Mouse (Mus musculus): Measurements from ENCODE around the gene Ikzf2. TPM values are rescaled to one million over a fixed set of nuclear protein-coding genes. Genes with fewer than 3 reads are reported as not detected.

The Ikzf2 gene
- polyA plus RNA-seq, 1 experiment from 2014 or later = 4.3 TPM

DNA sequence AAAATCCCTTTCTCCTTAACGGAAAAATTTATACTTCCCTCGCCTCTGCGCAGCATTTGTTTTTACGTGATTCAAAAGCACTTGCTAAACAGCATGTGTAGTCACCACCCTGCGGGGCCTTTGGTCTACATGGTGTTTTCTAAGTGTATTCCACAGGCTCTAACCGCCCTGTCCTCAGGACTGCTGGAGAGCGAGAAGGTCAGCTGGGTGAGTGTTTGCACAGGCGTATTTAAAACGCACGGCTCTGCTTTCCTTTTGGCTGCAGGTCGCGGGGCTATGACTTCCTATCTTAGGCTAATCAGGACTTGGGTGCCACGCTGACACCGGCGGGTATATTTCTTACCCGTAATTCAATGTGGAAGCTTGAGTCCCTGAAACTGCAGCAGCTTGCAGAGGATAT is 30.1 kb downstream of the Ikzf2 start:
- Histone ChIP-seq H3K4me1 (replicated peaks) (peaks cover 12% of the 10 kb centered on the region), H3K4me2 (peak overlapping the region; percentile 23; the same call in 1 of the 2 replicates), H3K36me3 (no peaks in the 10 kb centered on the region), H3K27me3 (no peaks in the 10 kb centered on the region), H3K9ac (no peak overlapping the region), H3K4me3 (no peak overlapping the region), H3K27ac (no peak overlapping the region), H3K9me3 (no peaks in the 10 kb centered on the region)
- no peak for ATAC-seq (ENCODE audit: low FRiP score)
- WGBS = 31% methylated on average over 16 of the region's 16 CpGs

DNA sequence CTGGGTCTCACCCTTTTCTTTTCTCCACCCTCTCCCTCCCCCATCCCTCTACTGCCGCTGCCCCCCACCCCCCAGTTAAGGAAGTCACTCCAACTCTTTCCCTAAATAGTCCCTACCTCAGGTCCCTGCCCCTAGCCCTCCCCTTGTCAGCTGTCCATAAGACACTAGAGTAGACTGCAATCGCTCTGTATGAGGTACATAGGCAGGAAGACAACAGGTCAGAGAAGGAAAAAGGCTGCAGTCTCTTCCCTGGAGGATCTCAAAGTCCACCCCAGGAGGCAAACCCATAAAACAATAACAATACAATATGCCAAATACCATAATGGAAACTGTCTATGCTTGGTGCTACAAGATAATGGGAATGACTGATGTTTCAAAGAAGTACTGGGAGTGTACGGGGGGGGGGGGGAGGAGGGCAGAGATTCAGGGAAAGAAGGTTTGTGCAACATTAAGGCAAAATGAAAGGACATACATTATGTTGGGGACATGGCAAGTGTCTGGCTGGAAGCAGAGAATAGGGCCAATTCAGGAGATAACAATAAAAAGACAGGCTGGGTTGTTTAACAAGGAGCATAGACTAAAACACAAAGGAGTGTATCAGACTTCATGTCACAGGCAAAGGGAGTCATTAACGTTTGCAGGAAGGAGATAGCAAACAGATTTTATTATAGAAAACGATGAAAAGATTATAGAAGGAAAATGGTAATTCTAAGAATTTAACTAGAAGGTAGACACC is 30.8 kb downstream of the Ikzf2 start:
- ATAC-seq (ENCODE audit: low FRiP score) = no peak
- WGBS = 25% methylated on average over 5 of the region's 5 CpGs

DNA sequence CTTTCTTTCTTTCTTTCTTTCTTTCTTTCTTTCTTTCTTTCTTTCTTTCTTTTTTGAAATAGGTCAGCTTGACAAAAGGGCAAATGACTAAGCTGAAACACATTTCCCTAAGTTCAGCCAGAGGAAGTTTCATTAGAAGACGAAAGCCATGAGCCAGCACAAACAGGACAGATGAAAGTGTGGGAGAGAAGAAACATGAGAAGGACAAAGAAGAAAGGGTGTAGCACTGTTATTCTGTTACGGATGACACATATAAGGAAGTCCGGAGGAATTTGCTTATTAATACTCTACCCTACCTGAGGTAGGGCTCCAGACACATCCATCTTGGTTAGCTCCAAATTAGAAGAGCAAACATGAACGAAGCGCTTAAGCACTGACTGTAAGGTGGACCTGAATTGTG is 31.7 kb downstream of the Ikzf2 start:
- 92% methylated on average over 5 of the region's 5 CpGs for WGBS

More for the DNA sequence above, 30.8 kb downstream of the Ikzf2 start:
- H3K9me3 ChIP-seq = no peaks in the 10 kb centered on the region
- peaks cover 12% of the 10 kb centered on the region for H3K4me1 ChIP-seq (replicated peaks)
- H3K4me2 ChIP-seq = no peak overlapping the region
- H3K27me3 ChIP-seq = no peaks in the 10 kb centered on the region
- no peak overlapping the region for H3K9ac ChIP-seq
- H3K4me3 ChIP-seq = no peak overlapping the region
- no peaks in the 10 kb centered on the region for H3K36me3 ChIP-seq
- H3K27ac ChIP-seq = no peak overlapping the region

DNA sequence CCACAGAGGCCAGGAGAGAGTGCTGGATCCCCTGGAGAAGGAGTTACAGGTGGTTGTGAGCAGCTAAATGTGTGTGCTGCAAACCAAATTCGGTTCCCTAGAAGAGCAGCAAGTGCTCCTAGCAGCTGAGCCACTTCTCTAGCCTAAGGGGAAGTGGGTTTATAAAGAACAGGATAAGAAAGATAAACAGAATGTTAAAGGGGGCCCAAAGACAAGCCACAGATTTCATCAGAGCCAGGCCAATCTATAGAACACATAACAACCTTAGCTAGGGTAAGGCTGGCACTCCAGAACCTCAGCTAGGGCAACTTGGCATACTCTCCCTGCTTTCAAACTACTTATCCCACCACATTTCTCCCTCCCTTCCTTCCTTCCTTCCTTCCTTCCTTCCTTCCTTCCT is 32.1 kb downstream of the Ikzf2 start:
- Histone ChIP-seq H3K4me3 (no peak overlapping the region), H3K36me3 (no peaks in the 10 kb centered on the region), H3K4me2 (no peak overlapping the region), H3K9ac (no peak overlapping the region), H3K27me3 (no peaks in the 10 kb centered on the region), H3K27ac (no peak overlapping the region), H3K9me3 (no peaks in the 10 kb centered on the region), H3K4me1 (replicated peaks) (peaks cover 12% of the 10 kb centered on the region)
- WGBS = 92% methylated on average over 1 of the region's 1 CpGs
- ATAC-seq (ENCODE audit: low FRiP score) = no peak

More for the DNA sequence above, 31.7 kb downstream of the Ikzf2 start:
- H3K27ac ChIP-seq = no peak overlapping the region
- no peak overlapping the region for H3K4me3 ChIP-seq
- no peak for ATAC-seq (ENCODE audit: low FRiP score)
- no peaks in the 10 kb centered on the region for H3K9me3 ChIP-seq
- H3K9ac ChIP-seq = no peak overlapping the region
- peaks cover 12% of the 10 kb centered on the region for H3K4me1 ChIP-seq (replicated peaks)
- H3K36me3 ChIP-seq = no peaks in the 10 kb centered on the region
- H3K4me2 ChIP-seq = no peak overlapping the region
- no peaks in the 10 kb centered on the region for H3K27me3 ChIP-seq

DNA sequence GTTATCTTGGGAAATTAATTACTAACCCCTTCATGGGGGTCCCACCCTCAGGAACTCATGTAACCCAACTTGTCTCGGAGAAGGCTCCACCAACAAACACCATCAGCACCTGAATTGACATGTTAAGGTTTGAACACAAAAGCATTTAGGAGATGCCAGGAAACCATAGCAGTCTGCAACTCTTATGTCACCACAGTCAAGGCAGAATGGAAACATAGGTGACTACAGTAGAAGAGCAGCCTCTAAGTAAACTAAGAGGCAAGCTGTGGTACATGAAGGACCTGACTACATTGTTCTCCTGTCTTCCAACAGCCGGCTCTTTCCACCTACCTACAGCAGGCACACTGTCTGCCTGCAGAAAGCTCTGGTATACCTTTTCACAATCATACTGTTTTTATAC is 33.6 kb downstream of the Ikzf2 start:
- no peaks in the 10 kb centered on the region for H3K36me3 ChIP-seq
- H3K4me1 ChIP-seq (replicated peaks) = peaks cover 12% of the 10 kb centered on the region
- no peaks in the 10 kb centered on the region for H3K9me3 ChIP-seq
- WGBS = 86% methylated on average over 2 of the region's 2 CpGs
- no peaks in the 10 kb centered on the region for H3K27me3 ChIP-seq
- no peak for ATAC-seq (ENCODE audit: low FRiP score)
- no peak overlapping the region for H3K9ac ChIP-seq
- H3K4me2 ChIP-seq = no peak overlapping the region
- H3K4me3 ChIP-seq = no peak overlapping the region
- no peak overlapping the region for H3K27ac ChIP-seq

DNA sequence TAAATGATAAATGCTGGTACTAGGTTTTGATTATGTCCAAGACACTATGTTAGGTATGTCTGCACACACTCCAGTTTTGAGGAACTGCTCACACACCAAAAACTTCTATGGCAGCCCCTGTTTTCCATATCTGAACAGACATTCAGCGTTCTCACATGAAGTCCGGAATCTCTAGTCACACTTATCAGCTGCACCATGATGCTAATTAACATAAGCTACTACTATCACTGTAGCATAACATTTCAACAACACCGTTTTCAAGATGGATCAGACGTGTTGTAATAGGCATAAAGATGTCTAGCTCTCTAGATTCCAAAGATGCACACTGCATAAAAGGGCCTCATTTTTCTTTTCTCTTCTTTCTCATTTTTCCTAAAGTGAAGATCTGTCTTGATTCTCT is 43.9 kb downstream of the Ikzf2 start:
- Histone ChIP-seq H3K36me3 (no peaks in the 10 kb centered on the region), H3K4me1 (replicated peaks) (no peaks in the 10 kb centered on the region), H3K9me3 (no peaks in the 10 kb centered on the region), H3K27ac (no peak overlapping the region), H3K27me3 (no peaks in the 10 kb centered on the region), H3K4me3 (no peak overlapping the region), H3K4me2 (no peak overlapping the region), H3K9ac (no peak overlapping the region)
- 88% methylated on average over 4 of the region's 4 CpGs for WGBS
- no peak for ATAC-seq (ENCODE audit: low FRiP score)

DNA sequence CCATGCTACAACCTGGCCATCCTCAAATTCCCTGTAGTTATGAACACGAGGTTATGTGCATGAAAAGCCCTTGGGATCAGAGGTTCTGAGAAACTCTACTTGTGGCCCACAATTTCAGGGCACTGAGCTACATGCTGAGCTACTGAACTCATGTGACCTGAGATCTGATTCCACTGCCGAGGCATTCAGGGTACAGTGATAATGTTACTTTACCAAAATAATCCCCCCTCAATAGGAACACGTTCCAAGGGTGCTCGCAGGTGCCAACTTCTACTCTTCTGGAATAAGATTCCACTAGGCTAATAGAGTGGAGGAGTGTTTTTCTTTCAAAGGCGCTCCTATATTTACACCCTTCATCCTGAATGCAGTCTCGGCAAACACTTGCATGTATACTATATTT is 45.1 kb downstream of the Ikzf2 start:
- Histone ChIP-seq H3K4me2 (no peak overlapping the region), H3K4me1 (replicated peaks) (no peaks in the 10 kb centered on the region), H3K27me3 (no peaks in the 10 kb centered on the region), H3K27ac (no peak overlapping the region), H3K9ac (no peak overlapping the region), H3K4me3 (no peak overlapping the region), H3K36me3 (no peaks in the 10 kb centered on the region), H3K9me3 (no peaks in the 10 kb centered on the region)
- ATAC-seq (ENCODE audit: low FRiP score) = no peak
- WGBS = 91% methylated on average over 6 of the region's 6 CpGs

DNA sequence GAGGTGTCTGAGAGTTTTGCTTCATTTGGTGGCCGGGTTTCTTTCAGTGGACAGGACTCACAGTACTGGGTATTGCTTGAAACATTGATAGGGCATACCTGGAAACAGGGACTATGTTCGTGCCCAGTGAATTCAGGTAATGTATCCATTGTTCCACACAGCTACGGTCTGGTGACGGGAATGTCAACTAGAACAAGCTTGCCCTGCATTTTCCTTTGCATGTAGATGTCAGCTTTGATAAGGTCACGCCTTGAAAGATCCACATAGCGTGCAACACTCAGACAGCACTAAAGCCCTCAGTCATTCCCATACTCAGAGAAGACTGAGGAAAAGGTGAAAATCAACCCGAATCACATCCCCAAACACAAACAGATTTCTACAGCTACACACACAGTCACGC is 48.7 kb downstream of the Ikzf2 start:
- H3K4me3 ChIP-seq = no peak overlapping the region
- H3K4me2 ChIP-seq = no peak overlapping the region
- no peak overlapping the region for H3K27ac ChIP-seq
- no peaks in the 10 kb centered on the region for H3K36me3 ChIP-seq
- WGBS = 84% methylated on average over 8 of the region's 8 CpGs
- H3K27me3 ChIP-seq = no peaks in the 10 kb centered on the region
- no peaks in the 10 kb centered on the region for H3K4me1 ChIP-seq (replicated peaks)
- no peak overlapping the region for H3K9ac ChIP-seq
- no peaks in the 10 kb centered on the region for H3K9me3 ChIP-seq
- no peak for ATAC-seq (ENCODE audit: low FRiP score)

DNA sequence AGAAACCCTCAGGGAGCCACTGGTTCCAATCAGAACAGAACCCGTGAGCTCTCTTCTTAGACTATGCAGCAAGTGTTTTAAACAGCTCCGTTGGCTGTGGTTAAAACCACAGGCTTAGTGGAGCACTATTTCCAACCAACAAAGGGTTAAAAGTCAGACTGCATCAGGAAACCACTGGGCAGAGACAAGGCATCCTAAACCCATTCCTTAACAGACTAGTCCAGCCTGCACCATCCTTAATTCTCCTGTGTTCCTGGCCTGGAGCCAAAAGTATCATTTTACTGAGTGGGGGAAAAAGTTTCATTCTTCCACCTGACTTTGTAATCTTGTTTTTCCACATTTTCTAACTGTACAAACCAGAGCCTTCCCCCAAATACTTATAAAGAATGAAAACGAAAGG is 49.1 kb downstream of the Ikzf2 start:
- H3K9me3 ChIP-seq = no peaks in the 10 kb centered on the region
- no peak overlapping the region for H3K27ac ChIP-seq
- 78% methylated on average over 3 of the region's 3 CpGs for WGBS
- H3K9ac ChIP-seq = no peak overlapping the region
- no peak overlapping the region for H3K4me3 ChIP-seq
- H3K4me1 ChIP-seq (replicated peaks) = no peaks in the 10 kb centered on the region
- no peak for ATAC-seq (ENCODE audit: low FRiP score)
- no peak overlapping the region for H3K4me2 ChIP-seq
- H3K27me3 ChIP-seq = no peaks in the 10 kb centered on the region
- no peaks in the 10 kb centered on the region for H3K36me3 ChIP-seq

DNA sequence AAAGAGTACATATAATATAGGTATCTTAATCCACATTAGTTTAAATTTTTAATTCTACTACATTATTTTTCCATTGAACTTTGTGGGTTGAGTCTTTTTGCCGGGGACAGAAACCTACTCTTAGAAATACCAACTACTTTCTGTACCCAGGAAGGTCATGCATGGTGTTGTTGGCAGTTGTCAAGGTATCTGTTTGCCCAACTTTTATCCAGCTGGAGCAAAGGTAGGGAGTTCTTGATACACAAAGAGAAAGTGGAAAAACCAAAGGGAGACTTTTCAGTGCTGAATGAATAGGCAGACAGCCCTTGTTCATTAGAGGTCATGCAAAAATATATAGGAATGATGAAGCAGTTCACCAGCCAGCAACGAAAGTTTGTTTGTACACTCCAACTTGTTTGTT is 52.8 kb downstream of the Ikzf2 start:
- no peaks in the 10 kb centered on the region for H3K27me3 ChIP-seq
- no peak overlapping the region for H3K4me2 ChIP-seq
- no peak overlapping the region for H3K9ac ChIP-seq
- no peak for ATAC-seq (ENCODE audit: low FRiP score)
- no peaks in the 10 kb centered on the region for H3K36me3 ChIP-seq
- H3K27ac ChIP-seq = no peak overlapping the region
- WGBS = 92% methylated on average over 2 of the region's 2 CpGs
- H3K4me3 ChIP-seq = no peak overlapping the region
- no peaks in the 10 kb centered on the region for H3K4me1 ChIP-seq (replicated peaks)
- H3K9me3 ChIP-seq = no peaks in the 10 kb centered on the region

DNA sequence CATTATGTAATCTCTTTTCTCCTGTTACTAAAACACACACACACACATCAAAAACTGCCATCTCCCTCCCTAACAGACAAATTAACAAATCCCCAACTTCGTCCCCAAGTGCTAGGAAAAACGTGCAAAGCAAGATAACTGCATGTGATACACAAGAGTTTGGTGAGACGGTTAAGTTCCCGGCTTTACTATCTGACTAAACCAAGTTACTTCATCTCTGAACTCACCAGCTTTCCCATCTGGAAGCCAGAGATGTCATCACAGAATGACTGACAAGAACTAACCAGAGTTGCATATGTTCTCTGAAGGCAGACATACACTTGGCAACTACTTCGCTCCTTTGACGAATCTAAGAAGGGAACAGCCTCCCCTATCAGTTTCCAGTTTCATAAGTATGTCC is 56.5 kb downstream of the Ikzf2 start:
- 89% methylated on average over 6 of the region's 6 CpGs for WGBS

DNA sequence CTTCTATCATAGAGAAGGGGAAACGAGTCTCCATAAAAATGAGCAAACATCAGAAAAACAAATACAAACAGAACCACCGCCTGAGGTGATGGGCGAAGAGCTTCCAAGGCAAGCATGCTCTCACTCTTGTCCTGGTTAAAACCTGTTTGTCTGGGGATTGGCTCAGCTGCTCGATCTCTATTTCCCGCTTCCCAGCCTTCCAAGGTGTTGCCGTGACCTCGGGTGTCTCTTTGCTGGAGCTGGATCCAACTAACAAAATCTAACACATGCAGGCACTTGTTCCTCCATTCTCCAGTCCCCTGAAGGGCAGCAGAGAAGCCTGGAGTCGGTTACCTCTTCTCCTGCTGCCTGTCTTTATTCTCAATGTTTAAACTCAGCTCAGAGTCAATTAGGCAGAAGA is 57.5 kb downstream of the Ikzf2 start:
- Histone ChIP-seq H3K27me3 (no peaks in the 10 kb centered on the region), H3K4me1 (replicated peaks) (no peaks in the 10 kb centered on the region), H3K9ac (no peak overlapping the region), H3K4me2 (no peak overlapping the region), H3K4me3 (no peak overlapping the region), H3K27ac (no peak overlapping the region), H3K36me3 (no peaks in the 10 kb centered on the region), H3K9me3 (no peaks in the 10 kb centered on the region)
- WGBS = 88% methylated on average over 8 of the region's 8 CpGs
- no peak for ATAC-seq (ENCODE audit: low FRiP score)

More for the DNA sequence above, 56.5 kb downstream of the Ikzf2 start:
- no peaks in the 10 kb centered on the region for H3K36me3 ChIP-seq
- H3K27me3 ChIP-seq = no peaks in the 10 kb centered on the region
- ATAC-seq (ENCODE audit: low FRiP score) = no peak
- H3K27ac ChIP-seq = no peak overlapping the region
- no peak overlapping the region for H3K9ac ChIP-seq
- no peak overlapping the region for H3K4me2 ChIP-seq
- H3K4me3 ChIP-seq = no peak overlapping the region
- no peaks in the 10 kb centered on the region for H3K9me3 ChIP-seq
- no peaks in the 10 kb centered on the region for H3K4me1 ChIP-seq (replicated peaks)

DNA sequence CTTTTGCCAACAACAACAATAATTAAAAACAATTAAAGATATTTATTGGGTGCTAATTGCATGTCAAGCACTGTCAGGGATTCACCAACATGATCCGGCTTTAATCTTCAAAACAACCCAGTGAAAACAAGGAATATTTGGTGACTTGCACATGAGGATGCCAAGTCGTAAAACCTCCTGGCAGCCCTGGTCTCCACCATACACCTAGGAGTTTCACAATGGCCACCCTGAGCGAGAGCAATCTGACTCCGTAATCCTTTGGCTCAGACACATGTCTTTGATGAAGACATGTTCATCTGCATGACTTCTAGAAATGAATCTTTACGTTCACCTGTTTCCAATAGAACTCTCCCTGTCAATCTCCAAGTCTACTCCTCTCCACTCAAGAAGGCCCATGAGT is 75.0 kb downstream of the Ikzf2 start:
- H3K4me1 ChIP-seq (replicated peaks) = 0 out of 2 replicates have a peak, but pooled peaks cover 2% of the 10 kb centered on the region
- 97% methylated on average over 5 of the region's 5 CpGs for WGBS

More for the DNA sequence above, 75.0 kb downstream of the Ikzf2 start:
- Histone ChIP-seq H3K9me3 (no peaks in the 10 kb centered on the region), H3K9ac (no peak overlapping the region), H3K27me3 (no peaks in the 10 kb centered on the region), H3K27ac (no peak overlapping the region), H3K4me3 (no peak overlapping the region), H3K36me3 (no peaks in the 10 kb centered on the region), H3K4me2 (no peak overlapping the region)
- ATAC-seq (ENCODE audit: low FRiP score) = no peak
